Mouse (Mus musculus) G1E (cell line): ENCODE data around the gene Haus8. TPM values are rescaled to one million over a fixed set of nuclear protein-coding genes. Genes with fewer than 3 reads are reported as not detected.
"Not testable (repeated sequence)": the region's sequence is repeated elsewhere in the genome, so short reads cannot be mapped to it uniquely, and the experiment has no call there.

Experiments
- ATAC-seq: 2 replicates; pipeline ENCODE4 v1.8.0; 2016; ENCODE audit warnings: mild to moderate bottlenecking; ENCODE audit not compliant: insufficient number of reproducible peaks, poor library complexity, low FRiP score, severe bottlenecking; ENCODE audit errors: extremely low read depth
- DNase-seq: peaks from one replicate; pipeline ENCODE4 v3.0.0; 2012; ENCODE audit warnings: low spot score
- H3K27me3 ChIP-seq: 2 replicates; pipeline ENCODE4 v1.6.1; 2012; ENCODE audit warnings: mild to moderate bottlenecking, low read length, inconsistent platforms; ENCODE audit not compliant: insufficient read depth
- H3K36me3 ChIP-seq: replicated peaks from 2 replicates; pipeline ENCODE3; 2012; ENCODE audit warnings: mild to moderate bottlenecking, inconsistent platforms
- H3K4me1 ChIP-seq: 2 replicates; pipeline ENCODE4 v1.6.1; 2012; ENCODE audit warnings: low read depth, low read length, inconsistent platforms, mixed read lengths; ENCODE audit not compliant: insufficient read depth
- H3K4me3 ChIP-seq: 2 replicates; pipeline ENCODE4 v1.5.1; 2012; ENCODE audit warnings: low read depth, mild to moderate bottlenecking, inconsistent platforms, low read length, moderate library complexity, mixed read lengths
- H3K9me3 ChIP-seq: replicated peaks from 2 replicates; pipeline ENCODE4 v1.6.1; 2012; ENCODE audit warnings: inconsistent platforms
- CTCF ChIP-seq: IDR thresholded peaks from 2 replicates; pipeline ENCODE4 v1.5.1; 2012; ENCODE audit warnings: low read depth, low read length, inconsistent platforms, mixed read lengths
- GATA1 ChIP-seq: IDR thresholded peaks from 2 replicates; pipeline ENCODE4 v1.6.1; 2012; ENCODE audit warnings: borderline replicate concordance, low read length, inconsistent platforms, mixed read lengths
- GATA2 ChIP-seq: IDR thresholded peaks from 2 replicates; pipeline ENCODE4 v1.6.1; 2012; ENCODE audit warnings: low read depth, low read length, inconsistent platforms, borderline replicate concordance
- POLR2AphosphoS5 ChIP-seq: IDR thresholded peaks from 2 replicates; pipeline ENCODE4 v1.6.1; 2012; ENCODE audit warnings: low read depth, low read length, inconsistent platforms; ENCODE audit not compliant: insufficient replicate concordance
- TAL1 ChIP-seq: conservative IDR thresholded peaks from 2 replicates; pipeline ENCODE4 v1.6.1; 2012; ENCODE audit warnings: low read depth, low read length, inconsistent platforms, mixed read lengths
- polyA plus RNA-seq: library from polyadenylated mRNA; stranded (reverse); fragments of >175 nt; gene quantifications from 2 replicates; pipeline ENCODE4 v1.2.3, GENCODE M21; 2012
- total RNA-seq, 2 experiments: library from RNA; stranded (forward) in 1 of 2; stranded (reverse) in 1 of 2; fragments of 200-1000 nt in 1 of 2; fragments of >200 nt in 1 of 2; fragmentation: Nextera tagmentation in 1 of 2; gene quantifications; 2 replicates each; pipeline ENCODE4 v1.2.3; 2014 to 2017

The Haus8 gene
- total and polyA plus RNA-seq, 3 experiments, result 18.3 to 50.2 (median 25.5) TPM

- H3K36me3 ChIP-seq, result peaks cover 72% of the 10 kb centered on the region
- ATAC-seq (no peak), DNase-seq (no peak)
- TF ChIP-seq GATA2 (no peak), GATA1 (no peak), POLR2AphosphoS5 (no peak), CTCF (no peak), TAL1 (no peak)
- no peaks in the 10 kb centered on the region for H3K9me3 ChIP-seq
- no peaks in the 10 kb centered on the region for H3K27me3 ChIP-seq
- no peaks in the 10 kb centered on the region for H3K4me1 ChIP-seq
- H3K4me3 ChIP-seq, result no peak overlapping the region
Measured at GRCm38 (mm10) chr8:71256545-71257232, 16.0 kb downstream of the Haus8 start.

- Histone ChIP-seq H3K27me3 (no peaks in the 10 kb centered on the region), H3K9me3 (no peaks in the 10 kb centered on the region), H3K4me1 (no peaks in the 10 kb centered on the region), H3K4me3 (no peak overlapping the region), H3K36me3 (peaks cover 24% of the 10 kb centered on the region)
- TF ChIP-seq TAL1, result no peak
- no peak for DNase-seq
- no peak for ATAC-seq
Measured at GRCm38 (mm10) chr8:71248203-71248602, 24.5 kb downstream of the Haus8 start.

GRCm38 (mm10) chr8:71242757-71243156 lies 30.0 kb downstream of the Haus8 start:
- Histone ChIP-seq H3K4me3 (no peak overlapping the region), H3K36me3 (no peaks in the 10 kb centered on the region), H3K9me3 (no peaks in the 10 kb centered on the region), H3K27me3 (no peaks in the 10 kb centered on the region), H3K4me1 (no peaks in the 10 kb centered on the region)
- no peak for DNase-seq
- TF ChIP-seq GATA1 (no peak), GATA2 (no peak), TAL1 (no peak), CTCF (no peak), POLR2AphosphoS5 (no peak)
- no peak for ATAC-seq

- Histone ChIP-seq H3K27me3 (peaks cover 3% of the 10 kb centered on the region), H3K4me3 (no peak overlapping the region), H3K4me1 (no peaks in the 10 kb centered on the region), H3K9me3 (no peaks in the 10 kb centered on the region), H3K36me3 (no peaks in the 10 kb centered on the region)
- no peak for DNase-seq
- ATAC-seq, result no peak
- TF ChIP-seq CTCF, result no peak
- no peak for TF ChIP-seq GATA2
- TF ChIP-seq POLR2AphosphoS5, result no peak
- no peak for TF ChIP-seq GATA1
- no peak for TF ChIP-seq TAL1
Measured at GRCm38 (mm10) chr8:71224560-71224959, 48.2 kb downstream of the Haus8 start.

- H3K36me3 ChIP-seq, H3K27me3 ChIP-seq, H3K4me3 ChIP-seq, H3K9me3 ChIP-seq, H3K4me1 ChIP-seq, ATAC-seq, DNase-seq: not testable (repeated sequence)
Measured at GRCm38 (mm10) chr8:71214266-71214665, 58.5 kb downstream of the Haus8 start.

GRCm38 (mm10) chr8:71205541-71205967 lies 67.2 kb downstream of the Haus8 start:
- not testable (repeated sequence) for H3K9me3 ChIP-seq, H3K36me3 ChIP-seq, H3K27me3 ChIP-seq, DNase-seq, ATAC-seq, H3K4me1 ChIP-seq
- H3K4me3 ChIP-seq, result peak overlapping the region; percentile 55; the same call in 1 of the 2 replicates

Other genes starting within 250 kb of the Haus8 start
- 40.0 and 44.7 TPM in 2 replicates for gene Myo9b, start 220 bp downstream of the Haus8 start, total RNA-seq (2014; fragmentation: Nextera tagmentation)
- gene Myo9b, start 220 bp downstream of the Haus8 start, total RNA-seq (2017), result 43.9 and 46.2 TPM in 2 replicates
- 58.6 TPM in 2 replicates for gene Myo9b, start 220 bp downstream of the Haus8 start, polyA plus RNA-seq
- gene Use1, start 93.9 kb upstream of the Haus8 start, total RNA-seq (2014; fragmentation: Nextera tagmentation), result 23.3 and 34.5 TPM in 2 replicates
- gene Use1, start 93.9 kb upstream of the Haus8 start, total RNA-seq (2017), result 70.8 and 81.0 TPM in 2 replicates
- 151 and 198 TPM in 2 replicates for gene Use1, start 93.9 kb upstream of the Haus8 start, polyA plus RNA-seq
- 4.7 and 6.2 TPM in 2 replicates for gene Ocel1, start 98.4 kb upstream of the Haus8 start, total RNA-seq (2014; fragmentation: Nextera tagmentation)
- gene Ocel1, start 98.4 kb upstream of the Haus8 start, total RNA-seq (2017), result 18.0 and 25.8 TPM in 2 replicates
- gene Ocel1, start 98.4 kb upstream of the Haus8 start, polyA plus RNA-seq, result 32.3 and 37.6 TPM in 2 replicates
- 6.4 and 8.6 TPM in 2 replicates for gene Nr2f6, start 109.0 kb upstream of the Haus8 start, total RNA-seq (2014; fragmentation: Nextera tagmentation)
- 9.7 and 17.0 TPM in 2 replicates for gene Nr2f6, start 109.0 kb upstream of the Haus8 start, total RNA-seq (2017)
- gene Nr2f6, start 109.0 kb upstream of the Haus8 start, polyA plus RNA-seq, result 36.0 and 47.8 TPM in 2 replicates
- gene Ushbp1, start 122.9 kb upstream of the Haus8 start, total RNA-seq (2014; fragmentation: Nextera tagmentation), result not detected in 2 replicates
- 0.06 and 0.11 TPM in 2 replicates for gene Ushbp1, start 122.9 kb upstream of the Haus8 start, total RNA-seq (2017)
- 0.08 and 0.09 TPM in 2 replicates for gene Ushbp1, start 122.9 kb upstream of the Haus8 start, polyA plus RNA-seq
- gene Babam1, start 123.9 kb upstream of the Haus8 start, total RNA-seq (2014; fragmentation: Nextera tagmentation), result 58.4 and 83.8 TPM in 2 replicates
- 90.3 and 92.1 TPM in 2 replicates for gene Babam1, start 123.9 kb upstream of the Haus8 start, total RNA-seq (2017)
- gene Babam1, start 123.9 kb upstream of the Haus8 start, polyA plus RNA-seq, result 106 and 107 TPM in 2 replicates
- gene Ankle1, start 133.1 kb upstream of the Haus8 start, total RNA-seq (2014; fragmentation: Nextera tagmentation), result 5.9 and 16.2 TPM in 2 replicates
- 9.8 and 12.1 TPM in 2 replicates for gene Ankle1, start 133.1 kb upstream of the Haus8 start, total RNA-seq (2017)
- gene Ankle1, start 133.1 kb upstream of the Haus8 start, polyA plus RNA-seq, result 13.7 and 15.1 TPM in 2 replicates
- 2.6 and 3.9 TPM in 2 replicates for gene Abhd8, start 190.7 kb upstream of the Haus8 start, total RNA-seq (2014; fragmentation: Nextera tagmentation)
- gene Abhd8, start 190.7 kb upstream of the Haus8 start, total RNA-seq (2017), result 4.5 and 5.0 TPM in 2 replicates
- gene Abhd8, start 190.7 kb upstream of the Haus8 start, polyA plus RNA-seq, result 17.0 and 20.9 TPM in 2 replicates
- gene Mrpl34, start 192.0 kb upstream of the Haus8 start, total RNA-seq (2014; fragmentation: Nextera tagmentation), result 42.0 and 65.5 TPM in 2 replicates
- 68.2 and 74.9 TPM in 2 replicates for gene Mrpl34, start 192.0 kb upstream of the Haus8 start, total RNA-seq (2017)
- 149 and 161 TPM in 2 replicates for gene Mrpl34, start 192.0 kb upstream of the Haus8 start, polyA plus RNA-seq
- gene Dda1, start 196.3 kb upstream of the Haus8 start, total RNA-seq (2014; fragmentation: Nextera tagmentation), result 51.9 and 56.2 TPM in 2 replicates
- 16.2 and 19.6 TPM in 2 replicates for gene Dda1, start 196.3 kb upstream of the Haus8 start, total RNA-seq (2017)
- gene Dda1, start 196.3 kb upstream of the Haus8 start, polyA plus RNA-seq, result 209 and 288 TPM in 2 replicates
- gene Ano8, start 213.0 kb upstream of the Haus8 start, total RNA-seq (2014; fragmentation: Nextera tagmentation), result 0.97 and 1.1 TPM in 2 replicates
- 2.1 and 2.5 TPM in 2 replicates for gene Ano8, start 213.0 kb upstream of the Haus8 start, total RNA-seq (2017)
- 1.4 and 1.5 TPM in 2 replicates for gene Ano8, start 213.0 kb upstream of the Haus8 start, polyA plus RNA-seq
- 5.8 and 6.4 TPM in 2 replicates for gene Gtpbp3, start 215.2 kb upstream of the Haus8 start, total RNA-seq (2014; fragmentation: Nextera tagmentation)
- 14.6 and 18.2 TPM in 2 replicates for gene Gtpbp3, start 215.2 kb upstream of the Haus8 start, total RNA-seq (2017)
- 26.1 and 33.3 TPM in 2 replicates for gene Gtpbp3, start 215.2 kb upstream of the Haus8 start, polyA plus RNA-seq
- not detected in 2 replicates for gene Plvap, start 238.8 kb upstream of the Haus8 start, total RNA-seq (2014; fragmentation: Nextera tagmentation)
- gene Plvap, start 238.8 kb upstream of the Haus8 start, total RNA-seq (2017), result 0.16 and 0.17 TPM in 2 replicates
- gene Plvap, start 238.8 kb upstream of the Haus8 start, polyA plus RNA-seq, result 0.88 and 0.90 TPM in 2 replicates